Mouse (Mus musculus) heart, embryonic 14.5 days (tissue): Measurements from ENCODE around the gene Aff3. TPM values are rescaled to one million over a fixed set of nuclear protein-coding genes. Genes with fewer than 3 reads are reported as not detected.

Source experiments
- ATAC-seq: fragments of 200-750 bp; cut with Nextera tagmentation; 2 replicates; pipeline ENCODE4 v1.8.0; 2017; ENCODE audit warnings: low read depth, moderate TSS enrichment; ENCODE audit not compliant: insufficient number of reproducible peaks, insufficient read depth, low FRiP score
- H3K27ac ChIP-seq, 2 experiments: fragments of 200-500 bp in 1 of 2; fragments of 300-500 bp in 1 of 2; sonication (generic) in 1 of 2; replicated peaks in 1 of 2; 2 replicates each; pipeline ENCODE4 v1.5.1; 2012 to 2014; ENCODE audit warnings: low read depth in 2 of 2, low read length in 2 of 2, control low read depth in 1 of 2, mild to moderate bottlenecking in 1 of 2, mixed read lengths in 1 of 2; ENCODE audit not compliant: control insufficient read depth in 1 of 2, insufficient read depth in 1 of 2
- H3K27me3 ChIP-seq: fragments of 300-500 bp; sonication (generic); 2 replicates; pipeline ENCODE4 v1.6.1; 2014; ENCODE audit warnings: mild to moderate bottlenecking, low read length, control low read depth; ENCODE audit not compliant: control insufficient read depth, insufficient read depth
- H3K36me3 ChIP-seq: fragments of 300-500 bp; sonication (generic); 2 replicates; pipeline ENCODE4 v1.6.1; 2014; ENCODE audit warnings: mild to moderate bottlenecking, control low read depth, low read length, mixed read lengths; ENCODE audit not compliant: control insufficient read depth, insufficient read depth
- H3K4me1 ChIP-seq, 2 experiments: fragments of 200-500 bp in 1 of 2; fragments of 300-500 bp in 1 of 2; sonication (generic) in 1 of 2; 2 replicates each; pipeline ENCODE4 v1.6.1; 2012 to 2014; ENCODE audit warnings: low read length in 2 of 2, control low read depth in 1 of 2, mixed read lengths in 1 of 2; ENCODE audit not compliant: control insufficient read depth in 2 of 2, insufficient read depth in 2 of 2
- H3K4me2 ChIP-seq: fragments of 300-500 bp; sonication (generic); 2 replicates; pipeline ENCODE4 v1.6.1; 2014; ENCODE audit warnings: mild to moderate bottlenecking, low read length
- H3K4me3 ChIP-seq, 2 experiments: fragments of 200-500 bp in 1 of 2; fragments of 300-500 bp in 1 of 2; sonication (generic) in 1 of 2; 2 replicates each; pipeline ENCODE4 v1.5.1; 2012 to 2014; ENCODE audit warnings: low read length in 2 of 2, mild to moderate bottlenecking in 2 of 2, control low read depth in 1 of 2, low read depth in 1 of 2, moderate library complexity in 1 of 2; ENCODE audit not compliant: control insufficient read depth in 1 of 2, insufficient read depth in 1 of 2
- H3K9ac ChIP-seq: fragments of 300-500 bp; sonication (generic); 2 replicates; pipeline ENCODE4 v1.6.1; 2014; ENCODE audit warnings: mild to moderate bottlenecking, low read length
- H3K9me3 ChIP-seq: fragments of 300-500 bp; sonication (generic); 2 replicates; pipeline ENCODE4 v1.6.1; 2016; ENCODE audit warnings: low read length, control low read depth; ENCODE audit not compliant: control insufficient read depth
- WGBS: fragments of 180-500 bp; shearing (Covaris S2); extraction: QIAGEN DNeasy Blood & Tissue Kit; methylation state at CpG from one replicate; pipeline ENCODE4 v1.1.7; 2014; 5-methylcytosine and 5-hydroxymethylcytosine counted together
- polyA plus RNA-seq: library from polyadenylated mRNA; unstranded; fragments of >200 nt; fragmentation: Nextera tagmentation; extraction: Ambion mirVana; gene quantifications from 2 replicates; pipeline ENCODE4 v1.2.1, GENCODE M21; 2014

Gene Aff3
- polyA plus RNA-seq, 1 experiment from 2014 or later = 4.1 TPM

DNA sequence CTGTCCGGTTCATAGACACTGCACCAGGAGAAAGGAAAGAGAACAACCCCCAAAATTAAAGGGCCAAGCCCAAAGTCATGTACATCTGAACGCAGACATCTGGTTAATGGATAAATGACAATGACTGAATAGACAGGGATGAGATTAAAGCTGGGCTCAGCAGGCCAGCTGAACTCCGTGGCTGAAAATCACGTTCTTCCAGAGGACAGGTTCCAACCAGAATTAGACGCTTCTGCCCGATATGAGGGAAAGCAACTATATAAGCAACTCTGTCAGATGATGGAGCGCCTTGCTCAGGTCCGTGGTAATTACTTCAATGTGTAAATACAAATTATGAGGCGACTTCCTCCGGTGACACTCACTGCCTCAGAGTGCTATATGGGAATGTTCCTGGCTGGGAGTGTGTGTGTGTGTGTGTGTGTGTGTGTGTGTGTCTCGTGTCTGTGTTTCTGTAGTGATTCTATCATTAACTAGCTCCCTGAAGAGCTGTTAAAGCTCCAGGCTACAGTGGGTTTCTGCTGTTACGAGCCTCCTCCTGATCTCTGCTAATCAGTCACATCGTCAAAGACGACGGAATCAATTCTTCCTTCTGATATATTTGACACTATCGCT is 127.7 kb downstream of the Aff3 start:
- WGBS = 81% methylated on average over 16 of the region's 16 CpGs
- ATAC-seq = no peak

DNA sequence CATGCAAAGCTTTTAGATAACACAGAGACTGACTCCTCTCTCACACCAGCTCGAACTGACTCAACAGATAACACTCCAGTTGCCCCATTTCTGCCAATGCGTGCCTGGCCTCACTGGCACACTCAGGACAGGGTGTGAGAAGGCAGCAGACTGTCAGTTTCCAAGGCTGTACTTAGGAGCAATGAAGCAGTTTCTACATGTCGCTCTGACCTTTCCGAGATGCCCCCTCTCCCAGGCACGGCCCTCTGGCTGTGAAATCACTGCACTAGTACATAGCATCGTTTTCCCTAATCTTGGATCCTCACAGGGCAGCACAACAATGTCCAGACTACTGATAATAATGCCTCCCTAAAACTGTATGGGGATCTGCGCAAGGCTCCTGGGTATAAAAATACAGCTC is 132.2 kb downstream of the Aff3 start:
- 38% methylated on average over 7 of the region's 7 CpGs for WGBS
- Histone ChIP-seq H3K9me3 (no peaks in the 10 kb centered on the region), H3K27ac (no peak overlapping the region), H3K9ac (no peak overlapping the region), H3K36me3 (no peaks in the 10 kb centered on the region), H3K27me3 (no peaks in the 10 kb centered on the region), H3K4me2 (no peak overlapping the region; the same call in 1 of the 2 replicates), H3K4me1 (peaks cover 3 to 7% of the 10 kb centered on the region in 2 experiments; a peak in 2 of 4 replicates), H3K4me3 (no peak overlapping the region)
- ATAC-seq = no peak

More for the DNA sequence above, 127.7 kb downstream of the Aff3 start:
- Histone ChIP-seq H3K27me3 (no peaks in the 10 kb centered on the region), H3K4me2 (no peak overlapping the region), H3K4me1 (peaks cover 3 to 7% of the 10 kb centered on the region in 2 experiments; a peak in 2 of 4 replicates), H3K9me3 (no peaks in the 10 kb centered on the region), H3K9ac (no peak overlapping the region), H3K4me3 (no peak overlapping the region), H3K36me3 (no peaks in the 10 kb centered on the region), H3K27ac (no peak overlapping the region)

DNA sequence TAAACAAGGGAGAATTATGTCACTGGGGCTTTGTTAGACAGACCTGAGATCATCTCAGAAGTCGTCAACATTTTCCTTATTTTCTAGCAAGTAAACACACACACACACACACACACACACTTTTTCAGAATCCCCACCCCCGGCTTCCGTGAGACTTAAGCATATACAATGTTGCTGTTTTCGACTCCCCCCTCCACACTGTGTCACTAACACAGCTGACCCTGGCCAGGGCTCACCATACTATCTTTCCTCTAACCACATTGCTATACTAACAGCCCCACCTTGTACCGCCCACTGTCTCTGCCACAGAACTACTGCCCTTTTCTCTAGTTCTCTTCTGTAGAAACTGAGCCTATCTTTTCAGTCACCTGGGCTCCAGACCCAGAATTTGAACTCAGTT is 136.1 kb downstream of the Aff3 start:
- H3K27me3 ChIP-seq = no peaks in the 10 kb centered on the region
- no peak overlapping the region for H3K27ac ChIP-seq
- peaks cover 3 to 7% of the 10 kb centered on the region in 2 experiments; a peak in 2 of 4 replicates for H3K4me1 ChIP-seq
- no peak for ATAC-seq
- 84% methylated on average over 5 of the region's 5 CpGs for WGBS
- no peak overlapping the region for H3K9ac ChIP-seq
- no peaks in the 10 kb centered on the region for H3K9me3 ChIP-seq
- no peaks in the 10 kb centered on the region for H3K36me3 ChIP-seq
- H3K4me2 ChIP-seq = no peak overlapping the region
- no peak overlapping the region for H3K4me3 ChIP-seq

DNA sequence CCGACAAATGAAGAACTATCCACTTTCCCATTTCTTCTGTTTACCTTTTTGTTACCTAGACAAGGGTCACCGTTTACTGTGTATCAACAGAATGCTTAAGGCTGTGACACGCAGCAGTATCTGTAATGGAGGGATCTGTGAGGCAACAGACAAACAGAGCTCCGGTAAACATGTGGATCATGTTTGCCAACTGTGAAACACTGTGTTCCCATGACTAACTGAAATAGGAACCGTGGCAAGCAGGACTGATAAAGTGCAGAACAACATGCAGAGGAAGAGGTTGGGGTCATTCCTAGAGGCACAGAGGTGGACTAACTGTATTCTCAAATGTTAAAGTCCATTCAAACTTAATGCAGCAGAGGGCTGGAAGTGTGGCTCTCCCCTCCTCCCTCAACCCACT is 138.2 kb downstream of the Aff3 start:
- no peak for ATAC-seq
- no peaks in the 10 kb centered on the region for H3K27me3 ChIP-seq
- H3K4me1 ChIP-seq = no peaks in the 10 kb centered on the region
- no peak overlapping the region for H3K4me2 ChIP-seq
- H3K27ac ChIP-seq = no peak overlapping the region
- H3K4me3 ChIP-seq = no peak overlapping the region
- H3K36me3 ChIP-seq = no peaks in the 10 kb centered on the region
- no peaks in the 10 kb centered on the region for H3K9me3 ChIP-seq
- H3K9ac ChIP-seq = no peak overlapping the region
- WGBS = 79% methylated on average over 5 of the region's 5 CpGs

DNA sequence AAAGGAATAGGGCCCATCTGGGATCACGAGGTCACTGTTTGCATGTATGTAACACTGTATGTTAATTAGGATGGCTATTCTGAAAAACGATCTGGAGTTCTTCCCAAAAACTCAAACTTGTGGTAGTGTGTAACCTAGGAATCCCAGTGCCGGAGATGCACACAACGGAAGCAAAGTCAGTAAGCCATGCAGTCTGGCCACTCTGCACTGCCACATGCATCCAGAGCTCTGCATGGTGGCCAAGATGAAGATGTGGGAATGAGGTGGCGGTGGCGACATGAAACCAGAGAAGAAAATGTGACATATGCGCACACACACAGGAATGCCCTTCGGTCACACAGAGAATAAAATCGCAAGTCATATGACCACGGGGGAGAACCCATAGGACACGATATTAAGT is 143.1 kb downstream of the Aff3 start:
- no peak overlapping the region for H3K27ac ChIP-seq
- 91% methylated on average over 11 of the region's 11 CpGs for WGBS
- no peaks in the 10 kb centered on the region for H3K27me3 ChIP-seq
- H3K4me1 ChIP-seq = no peaks in the 10 kb centered on the region
- no peak overlapping the region for H3K9ac ChIP-seq
- no peaks in the 10 kb centered on the region for H3K9me3 ChIP-seq
- no peak overlapping the region for H3K4me3 ChIP-seq
- no peaks in the 10 kb centered on the region for H3K36me3 ChIP-seq
- no peak for ATAC-seq
- no peak overlapping the region for H3K4me2 ChIP-seq

DNA sequence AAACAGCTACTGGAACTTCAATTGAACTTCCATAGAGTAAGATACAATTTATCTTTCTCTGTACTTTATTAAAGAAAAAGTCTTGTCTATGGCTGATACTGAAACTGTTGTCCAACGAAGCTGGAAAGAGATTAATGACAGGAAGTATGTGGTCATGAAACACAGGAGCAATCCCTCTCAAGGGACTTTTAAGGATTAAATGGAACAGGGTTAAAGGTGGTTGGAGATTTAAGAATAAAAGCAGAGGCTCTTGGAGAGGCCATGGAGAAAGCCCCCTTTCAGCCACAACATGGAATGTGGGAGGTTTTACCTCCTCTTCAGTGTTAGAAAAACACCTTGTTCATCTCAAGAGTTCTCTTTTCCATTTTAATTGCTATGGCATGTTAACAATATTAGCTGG is 148.5 kb downstream of the Aff3 start:
- Histone ChIP-seq H3K27ac (no peak overlapping the region), H3K27me3 (no peaks in the 10 kb centered on the region), H3K36me3 (no peaks in the 10 kb centered on the region), H3K4me2 (no peak overlapping the region), H3K4me1 (peaks cover 14 to 28% of the 10 kb centered on the region in 2 experiments), H3K9ac (no peak overlapping the region), H3K9me3 (no peaks in the 10 kb centered on the region), H3K4me3 (no peak overlapping the region)
- WGBS = 41% methylated on average over 1 of the region's 1 CpGs
- no peak for ATAC-seq

DNA sequence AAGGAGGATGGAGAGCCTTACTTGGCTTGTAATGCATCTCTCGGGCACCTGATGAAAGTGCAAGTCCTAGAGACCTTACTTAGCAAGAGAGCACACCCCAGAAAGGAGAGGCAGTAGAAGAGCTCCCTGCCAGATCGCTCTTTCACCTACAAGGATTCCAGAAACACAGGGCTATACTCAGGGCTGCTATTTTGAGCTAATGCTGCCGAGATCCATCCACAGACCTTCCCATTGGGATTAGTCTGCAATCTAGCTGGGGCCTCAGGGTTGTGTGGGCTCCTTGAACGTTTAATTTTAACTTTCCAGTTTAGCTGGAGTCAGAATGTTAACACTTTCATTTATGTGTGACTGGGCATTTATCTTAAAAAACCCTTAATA is 150.1 kb downstream of the Aff3 start:
- ATAC-seq = 0 out of 2 replicates have a peak, but pooled peaks have one; percentile 56
- H3K27ac ChIP-seq = peak overlapping the region; percentile 75
- WGBS = 29% methylated on average over 4 of the region's 4 CpGs
- no peaks in the 10 kb centered on the region for H3K9me3 ChIP-seq
- H3K27me3 ChIP-seq = no peaks in the 10 kb centered on the region
- H3K4me1 ChIP-seq = peaks cover 17 to 33% of the 10 kb centered on the region in 2 experiments
- no peaks in the 10 kb centered on the region for H3K36me3 ChIP-seq
- H3K4me3 ChIP-seq = no peak overlapping the region
- H3K4me2 ChIP-seq = 0 out of 2 replicates have a peak overlapping the region, but pooled peaks have one; percentile 16
- no peak overlapping the region for H3K9ac ChIP-seq
